Mouse (Mus musculus) heart, embryonic 16.5 days (tissue): Measurements from ENCODE around the gene Apoh. TPM values are rescaled to one million over a fixed set of nuclear protein-coding genes. Genes with fewer than 3 reads are reported as not detected.

Experiments
- ATAC-seq: fragments of 200-750 bp; cut with Nextera tagmentation; replicated peaks from 2 replicates; pipeline ENCODE4 v1.8.0; 2017; ENCODE audit warnings: moderate number of reproducible peaks; ENCODE audit not compliant: insufficient read depth, low FRiP score; ENCODE audit errors: extremely low read depth
- H3K27ac ChIP-seq: fragments of 300-500 bp; sonication (generic); 2 replicates; pipeline ENCODE4 v1.5.1; 2014; ENCODE audit warnings: mild to moderate bottlenecking, low read length, control low read depth, moderate library complexity
- H3K27me3 ChIP-seq: fragments of 300-500 bp; sonication (generic); 2 replicates; pipeline ENCODE4 v1.6.1; 2014; ENCODE audit warnings: low read length, mixed read lengths; ENCODE audit not compliant: control insufficient read depth, insufficient read depth
- H3K36me3 ChIP-seq: fragments of 300-500 bp; sonication (generic); 2 replicates; pipeline ENCODE4 v1.6.1; 2014; ENCODE audit not compliant: control insufficient read depth, insufficient read depth
- H3K4me1 ChIP-seq: fragments of 300-500 bp; sonication (generic); 2 replicates; pipeline ENCODE4 v1.6.1; 2014; ENCODE audit warnings: low read length, mixed read lengths; ENCODE audit not compliant: control insufficient read depth, insufficient read depth
- H3K4me2 ChIP-seq: fragments of 300-500 bp; sonication (generic); 2 replicates; pipeline ENCODE4 v1.6.1; 2014; ENCODE audit warnings: low read depth, mild to moderate bottlenecking, control low read depth, low read length
- H3K4me3 ChIP-seq: fragments of 300-500 bp; sonication (generic); 2 replicates; pipeline ENCODE4 v1.5.1; 2014; ENCODE audit warnings: mild to moderate bottlenecking, control low read depth, low read length
- H3K9ac ChIP-seq: fragments of 300-500 bp; sonication (generic); 2 replicates; pipeline ENCODE4 v1.6.1; 2014; ENCODE audit warnings: low read length, control low read depth
- H3K9me3 ChIP-seq: fragments of 300-500 bp; sonication (generic); replicated peaks from 2 replicates; pipeline ENCODE4 v1.6.1; 2016; ENCODE audit warnings: low read length; ENCODE audit not compliant: control insufficient read depth
- WGBS: fragments of 180-500 bp; shearing (Covaris S2); extraction: QIAGEN DNeasy Blood & Tissue Kit; methylation state at CpG from one replicate; pipeline ENCODE4 v1.1.7; 2014; 5-methylcytosine and 5-hydroxymethylcytosine counted together
- polyA plus RNA-seq: library from polyadenylated mRNA; unstranded; fragments of >200 nt; fragmentation: Nextera tagmentation; extraction: Ambion mirVana; gene quantifications from 2 replicates; pipeline ENCODE4 v1.2.1, GENCODE M21; 2015

Gene Apoh
- polyA plus RNA-seq, 1 experiment from 2014 or later: 0.66 TPM

DNA sequence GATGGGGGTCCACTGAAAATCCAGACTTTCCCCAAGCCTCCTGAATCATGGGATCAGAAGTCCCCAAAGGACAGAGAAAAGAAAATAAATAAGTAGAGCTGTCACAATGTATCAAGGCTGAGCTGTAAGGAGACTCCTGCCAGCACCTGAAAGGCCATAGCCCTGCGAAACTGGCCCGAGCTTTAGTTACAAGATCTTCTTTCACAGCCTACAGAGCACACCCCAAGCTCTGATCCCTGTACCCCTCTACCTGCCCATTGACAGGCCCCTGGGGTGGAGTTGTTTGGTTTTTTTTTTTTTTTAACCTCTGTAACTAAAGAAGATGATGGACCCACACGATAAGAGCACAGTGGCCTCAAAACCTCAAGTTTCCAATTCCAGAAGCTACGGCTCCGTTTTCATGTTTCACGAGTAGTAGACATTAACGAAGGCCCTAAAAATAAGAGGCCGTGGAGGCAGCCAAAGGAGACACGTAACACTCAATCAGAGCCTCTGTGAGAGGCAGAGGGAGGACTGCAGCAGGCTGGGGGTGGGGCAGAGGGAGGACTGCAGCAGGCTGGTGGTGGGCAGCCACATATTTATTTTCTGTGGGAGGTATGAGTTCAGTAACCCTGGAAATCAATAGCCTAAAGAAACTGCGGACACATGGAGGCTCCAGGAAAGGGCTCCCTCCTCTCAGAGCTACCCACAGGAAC, 41.2 kb upstream of the Apoh start:
- H3K27me3 ChIP-seq: no peaks in the 10 kb centered on the region
- no peak overlapping the region for H3K9ac ChIP-seq
- H3K9me3 ChIP-seq: no peaks in the 10 kb centered on the region
- no peaks in the 10 kb centered on the region for H3K36me3 ChIP-seq
- 80% methylated on average over 10 of the region's 10 CpGs for WGBS
- no peak overlapping the region for H3K27ac ChIP-seq
- no peak overlapping the region for H3K4me3 ChIP-seq
- H3K4me2 ChIP-seq: no peak overlapping the region
- peaks cover 7% of the 10 kb centered on the region; the same call in 1 of the 2 replicates for H3K4me1 ChIP-seq
- no peak for ATAC-seq

DNA sequence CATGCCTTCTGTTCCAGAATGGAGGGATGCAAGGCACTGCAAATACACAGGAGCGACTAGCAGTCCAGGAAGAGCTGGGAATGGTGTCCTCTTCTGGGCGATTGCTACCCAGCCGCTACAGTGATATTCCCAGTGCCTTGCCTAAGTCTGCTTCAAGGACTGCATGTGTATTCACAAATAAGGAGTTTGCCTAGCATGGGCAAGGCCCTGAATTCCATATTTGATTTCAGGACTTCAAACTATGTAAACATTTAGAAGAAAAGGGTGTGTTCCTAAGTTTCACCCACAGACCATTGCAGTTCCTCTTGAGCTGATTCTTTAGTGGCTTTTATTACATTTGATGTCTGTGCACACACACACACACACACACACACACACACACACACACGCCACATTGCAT, 39.4 kb upstream of the Apoh start:
- Histone ChIP-seq H3K4me1 (peaks cover 9% of the 10 kb centered on the region; the same call in 1 of the 2 replicates), H3K9ac (no peak overlapping the region), H3K4me3 (no peak overlapping the region), H3K27me3 (no peaks in the 10 kb centered on the region), H3K9me3 (no peaks in the 10 kb centered on the region), H3K36me3 (no peaks in the 10 kb centered on the region), H3K27ac (no peak overlapping the region), H3K4me2 (no peak overlapping the region)
- ATAC-seq: no peak
- WGBS: 89% methylated on average over 4 of the region's 4 CpGs

DNA sequence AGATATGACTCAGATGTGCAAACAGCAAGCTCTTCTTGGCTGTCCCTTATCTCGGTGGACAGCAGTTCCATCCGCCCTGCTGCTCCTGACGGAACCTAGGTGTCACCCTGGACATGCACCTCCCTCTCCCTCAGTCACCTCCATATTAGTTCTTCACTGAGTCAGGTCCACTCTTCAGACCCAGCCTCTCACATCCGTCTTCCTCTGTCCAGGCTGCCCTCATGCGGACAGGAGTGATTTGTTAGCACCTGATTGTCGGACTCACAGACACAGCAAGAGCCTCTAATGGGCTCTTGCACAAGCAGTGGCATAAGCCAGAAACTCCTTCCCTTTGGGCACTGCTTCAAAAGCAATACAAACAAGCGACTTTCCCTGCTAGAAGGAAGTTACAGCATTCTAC, 35.9 kb upstream of the Apoh start:
- 43% methylated on average over 7 of the region's 7 CpGs for WGBS
- Histone ChIP-seq H3K4me3 (no peak overlapping the region), H3K4me2 (no peak overlapping the region), H3K27ac (no peak overlapping the region), H3K9me3 (no peaks in the 10 kb centered on the region), H3K36me3 (no peaks in the 10 kb centered on the region), H3K9ac (no peak overlapping the region), H3K27me3 (no peaks in the 10 kb centered on the region), H3K4me1 (peaks cover 6% of the 10 kb centered on the region; the same call in 1 of the 2 replicates)
- no peak for ATAC-seq

DNA sequence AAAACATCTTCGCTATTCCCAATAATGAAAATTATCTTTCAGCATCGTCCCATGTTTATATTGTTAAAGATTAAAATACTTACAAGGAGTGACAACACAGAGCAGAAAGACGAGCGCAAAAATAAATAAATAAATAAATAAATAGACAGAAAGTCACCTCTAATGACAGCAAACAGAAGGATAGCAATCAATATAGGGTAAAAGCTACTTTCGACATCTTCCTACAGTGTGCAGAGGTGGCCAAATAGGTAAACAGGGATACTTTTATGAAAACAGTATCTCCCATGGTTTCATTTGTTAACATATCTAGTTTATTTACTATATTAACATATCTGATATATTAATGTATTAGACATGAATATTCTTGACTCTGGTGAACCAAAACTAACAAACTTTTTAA, 34.9 kb upstream of the Apoh start:
- no peaks in the 10 kb centered on the region for H3K9me3 ChIP-seq
- no peak overlapping the region for H3K9ac ChIP-seq
- H3K4me2 ChIP-seq: no peak overlapping the region
- H3K36me3 ChIP-seq: no peaks in the 10 kb centered on the region
- H3K27me3 ChIP-seq: no peaks in the 10 kb centered on the region
- ATAC-seq: no peak
- no peak overlapping the region for H3K4me3 ChIP-seq
- H3K27ac ChIP-seq: no peak overlapping the region
- H3K4me1 ChIP-seq: peaks cover 8% of the 10 kb centered on the region
- WGBS: 92% methylated on average over 5 of the region's 5 CpGs

DNA sequence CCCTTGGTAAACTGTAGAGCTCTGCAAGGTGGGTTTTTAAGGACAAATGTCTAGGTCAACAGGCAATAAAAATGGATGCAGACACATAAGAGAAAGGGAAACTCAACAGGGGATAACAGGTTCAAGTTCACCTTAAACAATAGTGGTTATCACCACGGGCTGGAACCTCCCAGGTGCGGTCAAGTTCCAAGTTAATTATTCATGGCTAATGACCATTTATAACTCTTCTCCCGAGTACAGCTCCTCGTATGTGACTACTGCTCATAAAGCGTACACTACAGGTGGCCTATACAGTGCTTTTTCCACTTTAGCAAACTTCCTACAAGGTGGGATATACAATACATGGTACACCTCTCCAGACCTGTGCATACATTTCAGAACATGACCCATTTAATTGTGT, 33.4 kb upstream of the Apoh start:
- 84% methylated on average over 5 of the region's 5 CpGs for WGBS
- Histone ChIP-seq H3K36me3 (no peaks in the 10 kb centered on the region), H3K9me3 (no peaks in the 10 kb centered on the region), H3K27me3 (no peaks in the 10 kb centered on the region), H3K27ac (no peak overlapping the region), H3K9ac (no peak overlapping the region), H3K4me2 (no peak overlapping the region), H3K4me3 (no peak overlapping the region), H3K4me1 (peaks cover 19% of the 10 kb centered on the region)
- no peak for ATAC-seq

DNA sequence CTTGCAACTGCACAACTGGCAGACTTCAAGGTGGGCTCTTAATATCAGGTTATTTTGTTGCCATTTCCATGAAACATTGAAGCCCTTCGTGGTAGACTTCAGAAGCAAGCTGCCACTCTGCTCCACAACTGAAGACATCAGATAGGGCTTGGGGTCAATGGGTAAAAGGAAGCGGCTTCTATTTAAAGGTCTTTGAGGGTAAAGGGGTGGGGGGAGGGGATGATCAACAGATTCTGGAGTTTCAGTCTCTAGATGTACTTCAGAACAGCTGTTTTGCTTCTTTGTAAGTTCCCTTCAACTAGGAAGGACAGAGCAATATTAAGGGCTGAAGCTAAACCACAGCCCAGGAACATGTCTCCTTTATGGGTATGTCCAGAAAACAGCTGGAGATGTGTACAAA, 31.2 kb upstream of the Apoh start:
- ATAC-seq: no peak

DNA sequence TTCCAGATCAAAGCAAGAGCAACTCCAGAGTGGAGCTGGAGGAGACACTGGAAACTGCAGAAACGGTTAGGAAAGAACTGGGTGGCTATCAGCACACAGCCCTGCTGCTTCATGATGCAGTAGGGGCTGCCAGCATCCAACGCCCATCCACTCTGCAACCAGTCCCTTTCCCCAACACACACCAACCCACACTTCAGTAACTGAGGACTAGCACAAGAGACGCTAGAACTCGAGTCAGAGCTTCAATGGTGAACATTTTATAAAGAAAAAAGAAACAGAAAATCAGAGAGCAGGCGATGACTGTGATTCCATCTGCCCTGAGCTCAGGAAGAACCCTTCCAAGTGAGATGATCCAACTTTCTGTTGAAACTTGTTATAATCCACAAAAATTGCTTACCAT, 30.6 kb upstream of the Apoh start:
- no peak overlapping the region for H3K9ac ChIP-seq
- no peak overlapping the region for H3K4me2 ChIP-seq
- 70% methylated on average over 5 of the region's 5 CpGs for WGBS
- H3K4me1 ChIP-seq: peaks cover 18% of the 10 kb centered on the region
- H3K36me3 ChIP-seq: no peaks in the 10 kb centered on the region
- no peak overlapping the region for H3K27ac ChIP-seq
- H3K4me3 ChIP-seq: no peak overlapping the region
- no peaks in the 10 kb centered on the region for H3K27me3 ChIP-seq
- no peaks in the 10 kb centered on the region for H3K9me3 ChIP-seq
- no peak for ATAC-seq

More for the DNA sequence above, 31.2 kb upstream of the Apoh start:
- H3K27ac ChIP-seq: no peak overlapping the region
- H3K9ac ChIP-seq: no peak overlapping the region
- H3K4me2 ChIP-seq: no peak overlapping the region
- H3K27me3 ChIP-seq: no peaks in the 10 kb centered on the region
- no peaks in the 10 kb centered on the region for H3K36me3 ChIP-seq
- H3K4me3 ChIP-seq: no peak overlapping the region
- no peaks in the 10 kb centered on the region for H3K9me3 ChIP-seq
- peaks cover 19% of the 10 kb centered on the region for H3K4me1 ChIP-seq
- WGBS: 63% methylated on average over 2 of the region's 2 CpGs

DNA sequence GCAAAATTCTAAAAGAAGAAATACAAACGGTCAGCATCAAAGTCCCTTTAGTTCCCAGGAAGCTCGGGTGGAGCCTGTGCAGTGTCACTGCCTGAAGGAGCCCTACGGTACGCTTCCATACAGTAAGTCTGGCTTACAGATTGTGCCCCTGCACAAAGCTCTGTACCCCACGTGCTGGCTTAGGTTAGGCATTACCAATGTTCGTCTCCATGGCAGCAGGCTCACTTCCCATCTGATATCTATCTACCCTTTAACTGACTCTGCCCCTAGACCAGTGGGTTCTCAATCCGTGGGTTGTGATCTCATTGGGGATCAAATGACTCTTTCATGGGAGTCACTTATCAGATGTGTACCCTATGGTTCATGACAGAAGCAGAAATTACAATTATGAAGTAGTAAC, 27.4 kb upstream of the Apoh start:
- no peaks in the 10 kb centered on the region for H3K36me3 ChIP-seq
- 79% methylated on average over 7 of the region's 7 CpGs for WGBS
- no peak overlapping the region for H3K4me2 ChIP-seq
- no peak overlapping the region for H3K27ac ChIP-seq
- no peaks in the 10 kb centered on the region for H3K9me3 ChIP-seq
- no peak for ATAC-seq
- no peak overlapping the region for H3K9ac ChIP-seq
- no peaks in the 10 kb centered on the region for H3K27me3 ChIP-seq
- H3K4me1 ChIP-seq: peaks cover 28% of the 10 kb centered on the region
- no peak overlapping the region for H3K4me3 ChIP-seq

DNA sequence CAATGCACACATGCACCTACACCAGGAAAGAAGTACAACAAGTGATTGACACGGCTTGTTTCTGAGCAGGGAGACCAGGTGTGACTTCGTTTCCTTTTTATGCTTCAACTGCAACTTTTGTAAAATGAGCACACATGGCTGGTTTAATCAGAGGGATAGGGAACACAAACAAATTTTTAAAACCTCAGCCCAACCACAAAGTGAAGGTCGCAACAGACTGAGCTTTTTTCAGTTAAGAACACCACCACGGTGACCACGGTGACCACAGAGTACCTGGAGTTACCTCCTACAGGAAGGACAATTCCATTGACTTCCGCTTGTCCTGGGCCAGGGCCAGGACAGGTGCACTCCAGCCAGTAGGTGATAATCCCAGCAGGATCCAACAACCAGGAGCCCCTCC, 25.3 kb upstream of the Apoh start:
- Histone ChIP-seq H3K4me2 (no peak overlapping the region), H3K27me3 (no peaks in the 10 kb centered on the region), H3K4me1 (peaks cover 22% of the 10 kb centered on the region), H3K9me3 (no peaks in the 10 kb centered on the region), H3K9ac (no peak overlapping the region), H3K4me3 (no peak overlapping the region), H3K36me3 (no peaks in the 10 kb centered on the region), H3K27ac (no peak overlapping the region)
- no peak for ATAC-seq
- 73% methylated on average over 6 of the region's 6 CpGs for WGBS
